Mouse (Mus musculus) myocyte (in vitro differentiated cells): ENCODE results near the gene Surf6. TPM values are rescaled to one million over a fixed set of nuclear protein-coding genes. Genes with fewer than 3 reads are reported as not detected.

Experiments
- H3K27me3 ChIP-seq: one replicate; pipeline ENCODE4 v1.6.1; 2011; ENCODE audit not compliant: control insufficient read depth, insufficient read depth, insufficient read length
- H3K36me3 ChIP-seq: one replicate; pipeline ENCODE4 v1.6.1; 2011; ENCODE audit not compliant: control insufficient read depth, insufficient read depth
- H3K4me2 ChIP-seq: one replicate; pipeline ENCODE4 v1.6.1; 2011; ENCODE audit warnings: low read depth, control low read depth
- H3K4me3 ChIP-seq: one replicate; pipeline ENCODE4 v1.5.1; 2011; ENCODE audit warnings: mild to moderate bottlenecking, control low read depth, moderate library complexity
- H3K79me2 ChIP-seq: one replicate; pipeline ENCODE4 v1.6.1; 2011; ENCODE audit not compliant: control insufficient read depth, insufficient read depth
- H3ac ChIP-seq: one replicate; pipeline ENCODE4 v1.6.1; 2011; ENCODE audit not compliant: control insufficient read depth, insufficient read length
- CEBPB ChIP-seq: IDR thresholded peaks from 2 replicates; pipeline ENCODE4 v1.6.1; 2011; ENCODE audit warnings: mild to moderate bottlenecking, moderate library complexity; ENCODE audit not compliant: poor library complexity, insufficient read depth, severe bottlenecking
- E2F4 ChIP-seq: IDR thresholded peaks from one replicate; pipeline ENCODE4 v1.6.1; 2011; ENCODE audit warnings: mild to moderate bottlenecking, control low read depth, moderate library complexity; ENCODE audit not compliant: insufficient read depth
- MAX ChIP-seq: IDR thresholded peaks from one replicate; pipeline ENCODE4 v1.6.1; 2011; ENCODE audit warnings: low read depth, mild to moderate bottlenecking, control low read depth
- MYOD1 ChIP-seq, 3 experiments: IDR thresholded peaks; one replicate each; pipeline ENCODE4 v1.6.1; 2011; ENCODE audit warnings: control low read depth in 2 of 3, low read depth in 2 of 3, mild to moderate bottlenecking in 2 of 3, moderate library complexity in 1 of 3; ENCODE audit not compliant: insufficient read length in 2 of 3, control insufficient read depth in 1 of 3
- MYOG ChIP-seq, 3 experiments: IDR thresholded peaks; one replicate each; pipeline ENCODE4 v1.6.1; 2011; ENCODE audit warnings: control low read depth in 2 of 3, low read depth in 2 of 3, mild to moderate bottlenecking in 2 of 3; ENCODE audit not compliant: insufficient read length in 2 of 3, control insufficient read depth in 1 of 3, insufficient read depth in 1 of 3
- POLR2A ChIP-seq: IDR thresholded peaks from one replicate; pipeline ENCODE4 v1.6.1; 2011; ENCODE audit warnings: low read depth, mild to moderate bottlenecking, control low read depth, moderate library complexity; ENCODE audit not compliant: insufficient read length
- POLR2AphosphoS2 ChIP-seq: IDR thresholded peaks from one replicate; pipeline ENCODE4 v1.6.1; 2011; ENCODE audit warnings: low read depth, control low read depth; ENCODE audit not compliant: insufficient read length
- REST ChIP-seq: IDR thresholded peaks from one replicate; pipeline ENCODE4 v1.6.1; 2011; ENCODE audit warnings: mild to moderate bottlenecking, control low read depth, moderate library complexity; ENCODE audit not compliant: insufficient read depth, insufficient read length
- SRF ChIP-seq: IDR thresholded peaks from one replicate; pipeline ENCODE4 v1.6.1; 2011; ENCODE audit warnings: low read depth; ENCODE audit not compliant: control insufficient read depth, insufficient read length
- TCF12 ChIP-seq: IDR thresholded peaks from one replicate; pipeline ENCODE4 v1.6.1; 2011; ENCODE audit warnings: mild to moderate bottlenecking, control low read depth; ENCODE audit not compliant: poor library complexity, insufficient read depth, severe bottlenecking
- TCF3 ChIP-seq: IDR thresholded peaks from one replicate; pipeline ENCODE4 v1.6.1; 2011; ENCODE audit warnings: low read depth, control low read depth; ENCODE audit not compliant: insufficient read length
- USF1 ChIP-seq: IDR thresholded peaks from one replicate; pipeline ENCODE4 v1.6.1; 2011; ENCODE audit warnings: low read depth, mild to moderate bottlenecking, control low read depth, moderate library complexity
- polyA plus RNA-seq: library from polyadenylated mRNA; unstranded; fragments of >200 nt; fragmentation: generic; extraction: Trizol; gene quantifications from one replicate; pipeline ENCODE4 v1.2.1, GENCODE M21; 2012; ENCODE audit warnings: missing spikeins

The Surf6 gene
- 16.7 TPM for polyA plus RNA-seq

- H3K27me3 ChIP-seq, result no peaks in the 10 kb centered on the region
- H3ac ChIP-seq, result peak within 1 kb of the TSS; percentile 61
- TF ChIP-seq E2F4 (peak; percentile 20), MAX (no peak), SRF (peak; percentile 40), TCF3 (no peak), CEBPB (no peak), USF1 (no peak), MYOD1 (IDR thresholded peaks at IDR 0.05; ENCODE audit: control insufficient read depth in 1 of 3, insufficient read length in 2 of 3, low read depth in 2 of 3) (peak; percentile 71 to 88 (median 75)), REST (no peak), POLR2AphosphoS2 (peak; percentile 43), MYOG (IDR thresholded peaks at IDR 0.05; ENCODE audit: control insufficient read depth in 1 of 3, insufficient read depth in 1 of 3, insufficient read length in 2 of 3, low read depth in 2 of 3) (peak; percentile 17 to 88 (median 77)), POLR2A (peak; percentile 50), TCF12 (peak; percentile 18)
- peak within 1 kb of the TSS; percentile 95 for H3K4me3 ChIP-seq
- H3K4me2 ChIP-seq, result peak within 1 kb of the TSS; percentile 97
- H3K79me2 ChIP-seq, result peaks cover 41% of the 10 kb centered on the region
- peaks cover 20% of the 10 kb centered on the region for H3K36me3 ChIP-seq
Observed at GRCm38 (mm10) chr2:26902467-26903220, at the start of gene Surf6. TSS of gene Surf6 (minus strand) at chr2:26902879.

- no peak overlapping the region for H3K4me3 ChIP-seq
- H3K36me3 ChIP-seq, result peaks cover 23% of the 10 kb centered on the region
- no peaks in the 10 kb centered on the region for H3K79me2 ChIP-seq
- H3K4me2 ChIP-seq, result no peak overlapping the region
- no peak overlapping the region for H3ac ChIP-seq
- H3K27me3 ChIP-seq, result no peaks in the 10 kb centered on the region
- no peak for TF ChIP-seq USF1
- TF ChIP-seq TCF12, result no peak
- TF ChIP-seq TCF3, result no peak
- TF ChIP-seq MAX, result no peak
- no peak for TF ChIP-seq SRF
- no peak for TF ChIP-seq POLR2AphosphoS2
- TF ChIP-seq CEBPB, result no peak
- no peak for TF ChIP-seq MYOG (IDR thresholded peaks at IDR 0.05; ENCODE audit: control insufficient read depth in 1 of 3, insufficient read depth in 1 of 3, insufficient read length in 2 of 3, low read depth in 2 of 3)
- no peak for TF ChIP-seq MYOD1 (IDR thresholded peaks at IDR 0.05; ENCODE audit: control insufficient read depth in 1 of 3, insufficient read length in 2 of 3, low read depth in 2 of 3)
- no peak for TF ChIP-seq E2F4
- no peak for TF ChIP-seq REST
- TF ChIP-seq POLR2A, result no peak
Observed at GRCm38 (mm10) chr2:26952193-26952592, 49.5 kb upstream of the Surf6 start.

- no peak overlapping the region for H3ac ChIP-seq
- H3K36me3 ChIP-seq, result peaks cover 15% of the 10 kb centered on the region
- no peak overlapping the region for H3K4me2 ChIP-seq
- TF ChIP-seq MAX (no peak), CEBPB (no peak), POLR2AphosphoS2 (peak; percentile 63), TCF12 (no peak), TCF3 (no peak), USF1 (no peak), MYOD1 (IDR thresholded peaks at IDR 0.05; ENCODE audit: control insufficient read depth in 1 of 3, insufficient read length in 2 of 3, low read depth in 2 of 3) (no peak), SRF (no peak), MYOG (IDR thresholded peaks at IDR 0.05; ENCODE audit: control insufficient read depth in 1 of 3, insufficient read depth in 1 of 3, insufficient read length in 2 of 3, low read depth in 2 of 3) (no peak)
- H3K79me2 ChIP-seq, result no peaks in the 10 kb centered on the region
- H3K27me3 ChIP-seq, result no peaks in the 10 kb centered on the region
- H3K4me3 ChIP-seq, result no peak overlapping the region
Observed at GRCm38 (mm10) chr2:26951346-26951905, 48.7 kb upstream of the Surf6 start.

- Histone ChIP-seq H3ac (no peak overlapping the region), H3K4me3 (no peak overlapping the region), H3K79me2 (no peaks in the 10 kb centered on the region), H3K36me3 (peaks cover 5% of the 10 kb centered on the region), H3K4me2 (no peak overlapping the region), H3K27me3 (no peaks in the 10 kb centered on the region)
- TF ChIP-seq CEBPB (no peak), TCF3 (no peak), POLR2AphosphoS2 (no peak), MAX (no peak), E2F4 (no peak), MYOG (IDR thresholded peaks at IDR 0.05; ENCODE audit: control insufficient read depth in 1 of 3, insufficient read depth in 1 of 3, insufficient read length in 2 of 3, low read depth in 2 of 3) (no peak)
Observed at GRCm38 (mm10) chr2:26950411-26950810, 47.7 kb upstream of the Surf6 start.
